Mouse (Mus musculus) frontal cortex, postnatal 10 days (tissue): ENCODE results near the gene Fam124b.

Experiments used
- DNase-seq, 2 experiments: peaks; one replicate each; pipeline ENCODE4 v3.0.0; 2022; ENCODE audit warnings: low spot score in 2 of 2, mixed read lengths in 1 of 2

Gene Fam124b

GRCm38 (mm10) chr1:80177651-80178382 lies 40.5 kb downstream of the Fam124b start:
- no peak for DNase-seq

DNA sequence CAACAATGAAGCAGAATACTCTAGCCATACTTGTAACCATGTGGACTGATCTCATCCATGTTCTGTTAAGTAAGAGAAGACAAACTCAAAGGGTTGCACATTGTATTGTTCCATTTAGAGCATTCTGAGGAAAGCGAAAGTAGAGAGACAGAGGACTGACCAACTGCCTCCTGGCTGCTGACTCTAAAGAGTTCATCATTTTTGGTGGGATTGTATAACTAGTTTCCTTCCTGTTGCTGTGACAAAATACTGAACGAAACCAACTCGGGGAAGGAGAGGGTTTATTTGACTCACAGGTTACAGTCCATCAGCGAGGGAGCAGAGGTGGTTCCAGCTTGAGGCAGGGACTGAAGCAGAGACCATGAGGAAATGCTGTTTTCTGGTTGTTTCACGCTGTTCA lies 50.6 kb downstream of the Fam124b start:
- DNase-seq: no peak

GRCm38 (mm10) chr1:80166577-80166976 lies 51.7 kb downstream of the Fam124b start:
- DNase-seq: no peak

GRCm38 (mm10) chr1:80165391-80165790 lies 52.9 kb downstream of the Fam124b start:
- DNase-seq: no peak

GRCm38 (mm10) chr1:80162943-80163342 lies 55.3 kb downstream of the Fam124b start:
- no peak for DNase-seq

DNA sequence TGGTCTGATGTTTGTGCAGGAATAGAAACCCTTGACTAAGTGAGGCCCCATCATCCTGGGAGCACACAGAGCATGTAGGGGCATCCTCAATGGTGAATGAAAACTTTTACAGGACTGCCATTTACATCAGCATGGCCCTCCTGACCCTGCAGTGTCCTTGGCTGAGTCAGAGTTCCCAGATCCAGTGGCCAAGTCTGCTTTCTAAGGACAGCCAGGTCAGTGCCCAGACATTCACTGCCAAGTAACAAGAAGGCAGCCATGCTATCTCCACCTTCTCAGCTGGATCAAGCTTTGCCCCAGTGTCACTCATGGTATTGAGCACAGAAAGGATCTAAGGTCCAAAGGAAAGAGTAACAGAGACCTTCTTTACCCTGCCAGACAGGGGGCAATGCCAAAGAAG lies 58.7 kb downstream of the Fam124b start:
- DNase-seq: no peak

GRCm38 (mm10) chr1:80154902-80155301 lies 63.4 kb downstream of the Fam124b start:
- no peak for DNase-seq

- DNase-seq: no peak
Observed at GRCm38 (mm10) chr1:80153125-80153716, 65.1 kb downstream of the Fam124b start.

- no peak for DNase-seq
Observed at GRCm38 (mm10) chr1:80150681-80151080, 67.6 kb downstream of the Fam124b start.
